Mouse (Mus musculus): ENCODE results near the gene Gm21103.
"Not testable (repeated sequence)": the region's sequence is repeated elsewhere in the genome, so short reads cannot be mapped to it uniquely, and the experiment has no call there.

The Gm21103 gene

DNA sequence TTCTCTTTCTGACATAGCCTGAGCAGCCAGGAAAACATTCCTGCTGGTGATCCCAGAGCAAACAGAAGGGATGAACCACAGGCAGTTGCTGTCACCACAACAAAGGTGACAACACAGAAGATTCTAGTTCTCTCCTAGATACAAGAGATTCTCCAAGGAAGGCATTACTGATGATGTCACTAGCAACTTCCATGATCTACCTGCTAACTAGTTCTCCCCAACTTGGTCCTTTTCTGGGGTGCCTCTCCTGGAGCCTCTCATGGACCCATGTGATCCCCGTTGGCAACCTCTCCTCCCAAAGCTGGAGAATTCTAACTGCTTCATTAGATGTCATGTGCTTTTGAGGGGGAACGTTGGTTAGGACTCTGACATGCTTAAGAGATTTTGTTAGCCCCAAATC lies at the start of gene Gm21103:
Gene Gm21103 (minus strand): TSS at position 101 of the 400 bp plus-strand sequence.
- CTCF ChIA-PET: not testable (repeated sequence)

DNA sequence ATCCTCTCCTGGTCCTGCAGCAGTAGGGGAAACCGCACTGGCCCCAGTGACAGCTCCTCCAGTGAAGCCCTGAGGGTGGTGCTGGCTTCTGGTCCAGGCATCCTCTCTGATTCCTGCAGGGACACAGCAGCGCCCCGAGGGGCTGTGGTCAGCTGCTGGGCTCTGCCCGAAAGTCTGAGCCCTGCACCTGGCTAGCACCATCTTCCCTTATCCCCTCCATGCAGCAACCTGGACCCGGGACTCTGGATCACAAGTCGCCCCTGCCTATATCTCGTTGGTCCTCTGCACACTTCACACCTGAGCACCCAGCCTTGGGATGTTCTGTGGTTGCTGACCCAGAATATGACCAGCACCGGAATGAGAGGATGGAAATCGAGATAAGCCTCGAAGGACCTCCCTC lies 38.9 kb upstream of the Gm21103 start, which contains the start of gene Gm3618:
Gene Gm3618 (minus strand): TSS at position 101 of the 400 bp plus-strand sequence.
- CTCF ChIA-PET: not testable (repeated sequence)

DNA sequence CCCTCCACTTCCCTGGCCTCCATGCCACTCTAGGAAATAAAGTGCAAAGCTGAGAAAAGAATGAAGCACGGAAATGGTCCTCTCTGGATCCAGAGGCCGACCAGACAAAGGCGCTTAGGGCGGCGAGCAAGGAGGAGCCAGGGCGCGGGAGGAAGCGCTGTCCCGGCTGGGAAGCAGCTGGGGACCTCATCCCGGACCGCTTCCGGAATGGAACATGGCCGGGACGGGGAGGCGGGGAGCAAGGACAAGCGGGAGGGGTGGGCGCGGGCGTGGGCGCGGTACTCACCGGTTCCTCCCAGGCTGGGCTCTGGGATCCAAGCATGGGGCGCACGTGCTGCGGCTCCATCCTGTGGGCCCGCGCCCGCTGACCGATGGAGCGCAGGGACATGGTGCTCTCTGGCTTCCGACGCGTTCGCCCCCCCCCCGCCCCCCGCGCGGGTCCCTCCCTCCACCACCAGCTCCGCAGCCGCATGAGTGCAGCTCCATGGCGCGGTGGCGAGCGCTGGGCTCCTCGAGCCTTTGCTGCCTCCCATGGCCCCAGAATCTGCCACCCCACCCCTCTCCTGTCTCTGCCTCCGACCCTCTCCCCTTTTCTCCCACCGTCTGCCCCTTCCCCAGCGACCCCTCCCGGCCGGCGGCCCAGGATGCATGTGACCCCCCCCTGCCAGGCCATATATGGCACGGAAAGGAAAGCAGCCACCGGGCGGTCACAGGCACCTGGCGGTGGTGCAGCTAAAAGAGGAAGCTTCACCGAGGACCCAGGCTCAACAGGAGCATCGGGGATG lies 17.5 kb downstream of the Gm21103 start, which contains the start of gene Gm3411:
Gene Gm3411 (minus strand): TSS at position 320 of the 785 bp plus-strand sequence.
- CTCF ChIA-PET: not testable (repeated sequence)
